8 mouse cellular contexts compared by ENCODE assay signal in genomic region chr2:115855511-115856400, GRCm38 (mm10).
DNase-seq lines count a peak whose midpoint lies in the region; ATAC-seq lines count a peak whose summit lies in the region.

No protein-coding gene starts in this region.

- H3K4me1 ChIP-seq in intestine, embryonic 16.5 days (ENCODE audit: control insufficient read depth, insufficient read depth, low read length) = peaks cover 25% of the 10 kb centered on the region

- H3K36me3 ChIP-seq in intestine, embryonic 16.5 days (ENCODE audit: control insufficient read depth, insufficient read depth, low read length) = no peaks in the 10 kb centered on the region

- DNase-seq in adrenal gland, adult 18-20 months (ENCODE audit: low spot score in 2 of 2) = peak; percentile 88 to 90
- DNase-seq in embryo, embryonic 10 days (ENCODE audit: low spot score) = peak; percentile 95
- peak; percentile 76 to 87 for DNase-seq in gastrocnemius, postnatal 4 days (ENCODE audit: low spot score in 2 of 2)
- peak; percentile 89 to 91 for DNase-seq in left cerebral cortex, postnatal 14 days (ENCODE audit: low spot score in 2 of 2)
- peak; percentile 84 for DNase-seq in right cerebral cortex, postnatal 25 days

- peak; percentile 79 for ATAC-seq in intestine, embryonic 16.5 days
- ATAC-seq in megakaryocyte-erythroid progenitor cell, adult 5-6 weeks (replicated peaks; ENCODE audit: low FRiP score, low TSS enrichment, poor library complexity, severe bottlenecking) = peak; percentile 83
- ATAC-seq in erythroid progenitor cell, adult 5-6 weeks (replicated peaks; ENCODE audit: low FRiP score, poor library complexity, severe bottlenecking) = no peak

- H3K4me2 ChIP-seq in intestine, embryonic 16.5 days (ENCODE audit: low read depth, low read length) = peak overlapping the region; percentile 50

- H3K27ac ChIP-seq in intestine, embryonic 16.5 days (ENCODE audit: low read length) = no peak overlapping the region

- WGBS in intestine, embryonic 16.5 days = 2% methylated on average over 33 of the region's 33 CpGs

- no peaks in the 10 kb centered on the region for H3K9me3 ChIP-seq in intestine, embryonic 16.5 days (ENCODE audit: control insufficient read depth, low read length)

- peak overlapping the region; percentile 39 for H3K4me3 ChIP-seq in intestine, embryonic 16.5 days (ENCODE audit: low read length)

- peaks cover 46% of the 10 kb centered on the region for H3K27me3 ChIP-seq in intestine, embryonic 16.5 days (replicated peaks; ENCODE audit: control insufficient read depth, insufficient read depth, low read length)

- H3K9ac ChIP-seq in intestine, embryonic 16.5 days (ENCODE audit: low read depth, low read length) = 0 out of 2 replicates have a peak overlapping the region, but pooled peaks have one; percentile 24

- intact Hi-C loops in left cerebral cortex, postnatal 14 days (cut with DNase I) = loop anchor here (2.0 to 10.0 kb wide), 5 partner anchors 215 to 1231 kb away; no protein-coding TSS in a partner anchor
